Mouse (Mus musculus): ENCODE measurements around the gene Tlr8. TPM values are rescaled to one million over a fixed set of nuclear protein-coding genes. Genes with fewer than 3 reads are reported as not detected.

Tlr8 gene
- not detected for polyA plus RNA-seq (2017; shearing (Covaris generic))

GRCm38 (mm10) chrX:167264086-167264485 lies at the start of gene Tlr8:
Gene Tlr8 (minus strand): TSS chrX:167264329.

GRCm38 (mm10) chrX:167208978-167209754 lies 55.0 kb downstream of the Tlr8 start, which contains the start of gene Tmsb4x:
Gene Tmsb4x (minus strand): TSS chrX:167209315.

Other genes with a start within 250 kb of the Tlr8 start
- gene Tmsb4x, start 55.0 kb downstream of the Tlr8 start, polyA plus RNA-seq (2017; shearing (Covaris generic)) = 18,432 TPM
- 23.4 TPM for gene Tlr7, start 66.2 kb upstream of the Tlr8 start, polyA plus RNA-seq (2017; shearing (Covaris generic))
- 71.8 TPM for gene Prps2, start 118.4 kb upstream of the Tlr8 start, polyA plus RNA-seq (2017; shearing (Covaris generic))